Mouse (Mus musculus) bone marrow macrophage, adult 2 months (primary cell): ENCODE measurements around the gene Gm12355.

Experiments
- CTCF ChIP-seq: IDR thresholded peaks from 2 replicates; pipeline ENCODE4 v1.5.1; 2012; ENCODE audit warnings: low read depth, mild to moderate bottlenecking, low read length, moderate library complexity
- POLR2A ChIP-seq: IDR thresholded peaks from 2 replicates; pipeline ENCODE4 v1.6.1; 2012; ENCODE audit warnings: mild to moderate bottlenecking, low read depth, low read length, borderline replicate concordance

GRCm38 (mm10) chr11:98584146-98584545 is 41.3 kb downstream of the Gm12355 start:
- TF ChIP-seq POLR2A: no peak
- TF ChIP-seq CTCF: no peak
